Mouse (Mus musculus) frontal cortex, postnatal 10 days (tissue): ENCODE measurements at regions not wholly inside any gene's neighbourhood (a gene's known extent, or its start where the extent isn't known, plus 50 kb on each side); places are given as distances from the start of the nearest gene placed in this dataset.

Source experiments
- DNase-seq, 2 experiments: peaks; one replicate each; pipeline ENCODE4 v3.0.0; 2022; ENCODE audit warnings: low spot score in 2 of 2, mixed read lengths in 1 of 2

- DNase-seq = no peak
Measured at GRCm38 (mm10) chr14:80657408-80657807, 673.5 kb downstream of the Olfm4 start.

DNA sequence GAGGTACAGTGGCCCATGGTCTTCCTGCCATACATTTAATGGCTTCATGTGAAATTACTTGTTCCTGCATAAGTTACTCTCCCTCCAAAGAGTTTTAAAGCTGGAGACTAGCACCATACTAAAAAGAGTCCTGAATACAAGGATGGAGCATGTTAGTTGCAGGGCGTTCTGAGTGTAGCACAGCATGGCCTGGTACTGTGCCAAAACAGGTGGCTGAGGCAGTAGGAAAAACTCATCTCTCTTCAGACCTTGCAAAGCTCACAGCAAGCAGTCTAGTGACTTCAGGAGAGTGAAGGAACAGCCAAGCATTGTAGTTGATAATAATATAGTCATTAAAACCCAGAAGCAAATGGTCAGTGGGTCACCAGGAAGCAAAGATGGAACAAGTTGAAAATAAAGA is 699.0 kb downstream of the Olfm4 start:
- DNase-seq = no peak

DNA sequence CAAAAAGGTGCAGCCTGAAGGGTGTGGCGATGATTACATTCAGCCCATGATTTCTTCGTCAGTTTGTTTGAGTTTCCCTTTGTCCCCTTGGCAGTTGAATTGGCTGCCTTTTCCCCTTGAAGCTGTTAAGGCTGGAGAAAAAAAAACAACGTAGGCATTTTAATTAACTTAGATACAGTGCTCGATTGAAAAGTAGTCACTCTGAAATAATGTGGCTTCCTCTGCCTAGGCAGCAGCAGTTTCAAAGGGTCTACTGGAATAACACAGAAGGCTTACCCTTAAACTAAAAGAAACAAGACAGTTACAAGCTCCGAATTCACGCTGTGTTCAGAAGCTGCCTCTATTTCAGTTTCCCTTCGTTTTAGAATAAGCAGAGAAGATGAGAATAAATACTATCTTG is 699.4 kb downstream of the Olfm4 start:
- no peak for DNase-seq

DNA sequence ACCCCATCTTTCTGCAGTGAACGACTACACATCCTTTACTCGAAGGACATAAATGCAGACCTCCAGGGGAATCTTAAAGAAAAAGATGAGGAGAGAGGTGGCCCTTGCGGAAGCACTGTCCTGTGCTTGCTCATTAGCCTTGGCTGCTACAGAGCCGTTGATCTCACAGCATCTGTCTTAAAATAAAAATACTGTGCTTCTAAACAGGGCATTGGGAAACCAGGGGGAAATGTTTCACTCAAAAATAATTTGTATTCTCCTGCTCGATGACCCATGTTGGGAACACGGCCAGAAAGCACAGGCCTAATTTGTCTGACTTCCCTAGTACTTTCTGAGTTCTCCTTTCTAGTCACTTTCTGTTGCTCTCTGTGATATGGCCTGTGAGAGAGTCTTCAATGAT is 699.8 kb downstream of the Olfm4 start:
- peak in 1 of 2 experiments; percentile 6 for DNase-seq

- DNase-seq = no peak
Measured at GRCm38 (mm10) chr14:80690476-80690875, 706.6 kb downstream of the Olfm4 start.

DNA sequence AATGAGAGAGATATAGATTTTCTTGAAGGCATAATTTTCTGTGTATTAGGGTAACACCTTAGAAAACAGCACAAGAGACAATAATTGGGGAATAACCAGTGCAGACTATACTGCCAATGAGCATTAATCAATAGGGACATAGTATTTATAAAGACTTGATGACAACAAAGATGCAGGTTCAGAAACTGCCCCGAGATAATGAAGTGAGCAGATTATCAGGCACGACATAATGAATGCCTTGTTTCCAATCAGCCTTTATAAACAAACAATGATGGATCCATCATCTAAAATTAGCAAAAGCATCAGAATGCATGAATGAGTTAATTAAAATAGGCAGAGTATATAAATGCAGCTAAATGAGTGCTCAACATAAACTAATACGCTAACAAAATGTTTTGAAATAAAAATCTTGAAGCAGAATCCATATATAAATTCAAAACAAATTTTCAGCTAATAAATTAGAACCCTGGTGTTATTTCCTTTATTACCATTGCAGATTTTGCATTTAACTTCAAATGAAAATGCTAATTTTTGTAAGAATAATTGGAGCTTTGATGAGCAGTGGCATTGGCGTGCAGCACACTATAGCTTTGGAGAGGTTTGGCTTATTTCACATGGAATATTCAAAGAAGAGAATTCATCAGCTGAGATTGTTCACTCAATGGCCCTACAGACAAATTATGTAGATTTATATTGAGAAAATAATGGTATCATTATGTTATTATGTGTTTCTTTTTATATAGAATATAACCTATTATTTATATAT is 739.1 kb downstream of the Olfm4 start:
- no peak for DNase-seq

- DNase-seq = no peak
Measured at GRCm38 (mm10) chr14:80731194-80731593, 747.3 kb downstream of the Olfm4 start.
